Comparison of ENCODE assay signal across 8 mouse cellular contexts in genomic region chr12:21417100-21418070, GRCm38 (mm10). TPM values are rescaled to one million over a fixed set of nuclear protein-coding genes. Genes with fewer than 3 reads are reported as not detected.
DNase-seq lines count a peak whose midpoint lies in the region; ATAC-seq and TF ChIP-seq lines count a peak whose summit lies in the region.

TSS of gene Ywhaq (minus strand) at chr12:21417637.

- in situ Hi-C loops in Patski (cut with MboI; ENCODE audit: low pct_unique_long_range_greater_than_20kb), result loop anchor here (5.0 kb wide), 1 partner anchor 45 kb away; no protein-coding TSS in a partner anchor

- POLR2A ChIA-PET in Patski (lab: Charles Lee), result interaction anchor here (0.8 kb wide), 1 partner anchor 24 kb away, joined by 3 read pairs; no protein-coding TSS in a partner anchor

- peaks cover 23% of the 10 kb centered on the region for H3K36me3 ChIP-seq in hindbrain, embryonic 13.5 days

- H3K4me1 ChIP-seq in hindbrain, embryonic 13.5 days (replicated peaks), result peaks cover 21% of the 10 kb centered on the region

- peak within 1 kb of the TSS; percentile 77 for H3K4me2 ChIP-seq in hindbrain, embryonic 13.5 days

- under 1% methylated on average over 94 of the region's 103 CpGs for WGBS in hindbrain, embryonic 13.5 days

- H3K27me3 ChIP-seq in Patski, result no peaks in the 10 kb centered on the region
- H3K27me3 ChIP-seq in hindbrain, embryonic 13.5 days, result no peaks in the 10 kb centered on the region

- peak; percentile 98 for ATAC-seq in Patski
- peak; percentile 100 for ATAC-seq in hindbrain, embryonic 13.5 days (ENCODE audit: low FRiP score)

- peak within 1 kb of the TSS; percentile 100 for H3K27ac ChIP-seq in hindbrain, embryonic 13.5 days

- TF ChIP-seq CTCF in Patski (IDR thresholded peaks at IDR 0.05), result no peak

- peak; percentile 86 for DNase-seq in Patski (ENCODE audit: low read depth, low spot score)
- DNase-seq in cerebellum, postnatal 14 days, result peak; percentile 99
- peak; percentile 95 to 97 for DNase-seq in frontal cortex, postnatal 14 days (ENCODE audit: low spot score in 2 of 2)
- DNase-seq in layer of hippocampus, postnatal 25 days (ENCODE audit: extremely low spot score in 1 of 2, low spot score in 1 of 2), result peak; percentile 89 to 97
- DNase-seq in lung, postnatal 25 days (ENCODE audit: low spot score), result peak; percentile 97
- peak; percentile 99 for DNase-seq in retina, embryonic 14.5 days (ENCODE audit: low spot score)
- peak; percentile 94 for DNase-seq in thymus, postnatal 4 days

- CTCF ChIA-PET in Patski (lab: Charles Lee), result interaction anchor here (0.9 kb wide), 1 partner anchor 9 kb away, joined by 4 read pairs; no protein-coding TSS in a partner anchor

- peak within 1 kb of the TSS; percentile 99 for H3K9ac ChIP-seq in hindbrain, embryonic 13.5 days

- H3K4me3 ChIP-seq in hindbrain, embryonic 13.5 days, result peak within 1 kb of the TSS; percentile 92

- H3K9me3 ChIP-seq in hindbrain, embryonic 13.5 days, result no peaks in the 10 kb centered on the region

RNA-seq across cellular contexts. Expression of gene Ywhaq, which starts in this region (rescaled TPM):
- polyA plus RNA-seq in Patski (2021), result 654 TPM
- polyA plus RNA-seq in hindbrain, embryonic 13.5 days (2015; fragmentation: Nextera tagmentation; extraction: Ambion mirVana), result 1,136 and 1,161 TPM in 2 replicates
- total RNA-seq in layer of hippocampus, postnatal 25 days (2021), result 100 to 1,000 TPM; 454 to 540 TPM

Comparison
In these comparisons a context has a peak if more than half of its experiments do, and no peak if none do; other contexts are left out.
1. Peak in every context shown above with its lines: DNase-seq, ATAC-seq, H3K4me3 ChIP-seq and H3K27ac ChIP-seq.